Mouse (Mus musculus) c-Kit-negative CD71-positive TER-119-positive erythroid progenitor cells, embryonic 14.5 days (primary cell): ENCODE measurements around the gene Selenom.

Source experiments
- DNase-seq: peaks from one replicate; pipeline ENCODE4 v3.0.0-alpha.2; 2013; ENCODE audit warnings: low read depth, low spot score

The Selenom gene

GRCm38 (mm10) chr11:3513291-3513690, 1.2 kb upstream of the Selenom start:
- DNase-seq: no peak

GRCm38 (mm10) chr11:3515216-3515615, 732 bp downstream of the Selenom start:
- no peak for DNase-seq

GRCm38 (mm10) chr11:3515637-3516036, 1.2 kb downstream of the Selenom start:
- DNase-seq: no peak

GRCm38 (mm10) chr11:3516121-3516520, 1.6 kb downstream of the Selenom start:
- DNase-seq: no peak

- no peak for DNase-seq
Observed at GRCm38 (mm10) chr11:3516859-3517845, 2.7 kb downstream of the Selenom start.

GRCm38 (mm10) chr11:3517846-3518732, 3.6 kb downstream of the Selenom start:
- no peak for DNase-seq

- DNase-seq: no peak
Observed at GRCm38 (mm10) chr11:3519051-3519726, 4.7 kb downstream of the Selenom start.

- DNase-seq: no peak
Observed at GRCm38 (mm10) chr11:3519756-3520398, 5.4 kb downstream of the Selenom start.

- no peak for DNase-seq
Observed at GRCm38 (mm10) chr11:3520919-3521318, 6.4 kb downstream of the Selenom start.

GRCm38 (mm10) chr11:3521339-3522224, 7.1 kb downstream of the Selenom start:
- no peak for DNase-seq

GRCm38 (mm10) chr11:3522285-3523000, 8.0 kb downstream of the Selenom start:
- DNase-seq: no peak

GRCm38 (mm10) chr11:3523840-3524582, 9.5 kb downstream of the Selenom start:
- no peak for DNase-seq

GRCm38 (mm10) chr11:3525560-3525959, 11.1 kb downstream of the Selenom start:
- DNase-seq: no peak

- DNase-seq: no peak
Observed at GRCm38 (mm10) chr11:3526207-3526606, 11.7 kb downstream of the Selenom start.

- no peak for DNase-seq
Observed at GRCm38 (mm10) chr11:3526979-3527738, 12.7 kb downstream of the Selenom start.

GRCm38 (mm10) chr11:3527766-3528165, 13.3 kb downstream of the Selenom start:
- DNase-seq: no peak

- DNase-seq: no peak
Observed at GRCm38 (mm10) chr11:3528208-3528607, 13.7 kb downstream of the Selenom start.
